Mouse (Mus musculus): ENCODE measurements around the gene Rabgap1.

DNA sequence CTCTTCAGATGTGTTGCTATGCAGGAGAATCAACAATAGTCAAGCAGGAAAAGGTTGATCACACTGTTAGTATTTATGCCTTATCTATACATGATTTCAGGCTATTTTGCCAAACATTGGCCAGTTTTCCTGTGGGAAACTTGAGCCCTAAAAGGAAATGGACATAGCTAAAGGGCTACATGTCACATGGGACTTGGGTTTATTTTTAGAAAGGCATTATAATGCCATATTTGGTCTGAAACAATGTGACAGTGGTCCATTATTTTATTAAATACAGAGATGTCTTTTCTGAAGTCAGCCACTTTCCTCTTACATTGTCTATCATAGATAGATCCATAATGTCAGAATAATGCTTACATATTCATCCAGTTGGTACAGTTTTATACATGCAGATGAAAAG, 84.5 kb downstream of the Rabgap1 start:
- TF ChIP-seq GATA1 (IDR thresholded peaks at IDR 0.05; ENCODE audit: low read length) = no peak
- TF ChIP-seq TAL1 (IDR thresholded peaks at IDR 0.05; ENCODE audit: low read length) = no peak
